Mouse (Mus musculus): ENCODE measurements around the gene Gm44579. TPM values are rescaled to one million over a fixed set of nuclear protein-coding genes. Genes with fewer than 3 reads are reported as not detected.

Gene Gm44579
- not detected for polyA plus RNA-seq (2012; fragmentation: generic; extraction: Trizol)
- long read RNA-seq, experiment 1, result 0 reads
- long read RNA-seq, experiment 2, result 0 reads

DNA sequence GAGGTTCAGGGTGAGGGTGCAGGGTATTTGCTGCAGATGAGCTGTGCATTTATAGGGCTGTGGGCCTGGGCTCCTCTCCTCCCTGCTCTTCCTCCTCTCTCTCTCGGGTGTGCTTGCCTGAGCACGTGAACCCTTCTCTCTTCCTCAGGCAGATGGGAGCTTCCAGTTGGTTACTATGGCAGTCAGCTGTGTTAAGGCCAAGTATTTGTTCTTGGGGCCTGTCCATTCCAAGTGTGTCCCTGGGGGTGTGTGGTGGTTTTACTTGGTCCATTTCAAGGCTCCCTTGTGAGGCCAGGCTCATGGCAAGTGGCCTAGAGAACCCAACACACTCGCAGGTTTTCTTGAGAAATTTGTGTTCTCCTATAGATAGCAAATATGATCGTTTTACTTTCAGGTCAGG is at the start of gene Gm44579, which contains the start of gene Olfr287:
Gm44579 (minus strand) TSS at position 101 of the 400 bp plus-strand sequence.
Olfr287 (minus strand) TSS at position 180 of the 400 bp plus-strand sequence.
- Histone ChIP-seq H3K27me3 (ENCODE audit: control insufficient read depth, insufficient read depth, insufficient read length) (peaks cover 14% of the 10 kb centered on the region), H3K4me3 (ENCODE audit: insufficient read depth, poor library complexity, severe bottlenecking) (no peak within 1 kb of the TSS), H3ac (ENCODE audit: control insufficient read depth, insufficient read length, low read depth) (no peak within 1 kb of the TSS), H3K79me3 (ENCODE audit: low read depth) (no peaks in the 10 kb centered on the region), H3K36me3 (ENCODE audit: control insufficient read depth, insufficient read depth) (no peaks in the 10 kb centered on the region), H3K79me2 (ENCODE audit: control insufficient read depth, insufficient read depth) (no peaks in the 10 kb centered on the region)
- TF ChIP-seq MYOD1 (IDR thresholded peaks at IDR 0.05; ENCODE audit: control insufficient read depth, insufficient read length, low read depth) (no peak), CTCF (IDR thresholded peaks at IDR 0.05; ENCODE audit: control insufficient read depth, insufficient read depth, insufficient read length) (no peak), CEBPB (IDR thresholded peaks at IDR 0.05; ENCODE audit: low read depth) (no peak), MAX (IDR thresholded peaks at IDR 0.05) (no peak), USF1 (IDR thresholded peaks at IDR 0.05; ENCODE audit: low read depth) (no peak), MYOG (IDR thresholded peaks at IDR 0.05; ENCODE audit: control insufficient read depth, extremely low read depth, insufficient read length) (no peak), FOSL1 (IDR thresholded peaks at IDR 0.05; ENCODE audit: insufficient read depth, low read length, poor library complexity, severe bottlenecking) (no peak)

- no peak overlapping the region for H3K4me3 ChIP-seq (ENCODE audit: insufficient read depth, poor library complexity, severe bottlenecking)
- peaks cover 5% of the 10 kb centered on the region for H3K27me3 ChIP-seq (ENCODE audit: control insufficient read depth, insufficient read depth, insufficient read length)
- no peak overlapping the region for H3ac ChIP-seq (ENCODE audit: control insufficient read depth, insufficient read length, low read depth)
- no peak for TF ChIP-seq MYOD1 (IDR thresholded peaks at IDR 0.05; ENCODE audit: control insufficient read depth, insufficient read length, low read depth)
- no peaks in the 10 kb centered on the region for H3K79me3 ChIP-seq (ENCODE audit: low read depth)
- no peaks in the 10 kb centered on the region for H3K36me3 ChIP-seq (ENCODE audit: control insufficient read depth, insufficient read depth)
- no peaks in the 10 kb centered on the region for H3K79me2 ChIP-seq (ENCODE audit: control insufficient read depth, insufficient read depth)
Measured at GRCm38 (mm10) chr15:98257776-98258175, 37.0 kb upstream of the Gm44579 start.

- no peaks in the 10 kb centered on the region for H3K36me3 ChIP-seq (ENCODE audit: control insufficient read depth, insufficient read depth)
- H3K79me2 ChIP-seq (ENCODE audit: control insufficient read depth, insufficient read depth), result no peaks in the 10 kb centered on the region
- H3K4me3 ChIP-seq (ENCODE audit: insufficient read depth, poor library complexity, severe bottlenecking), result no peak within 1 kb of the TSS
- TF ChIP-seq CTCF (IDR thresholded peaks at IDR 0.05; ENCODE audit: control insufficient read depth, insufficient read depth, insufficient read length), result no peak
- TF ChIP-seq USF1 (IDR thresholded peaks at IDR 0.05; ENCODE audit: low read depth), result no peak
- TF ChIP-seq MYOG (IDR thresholded peaks at IDR 0.05; ENCODE audit: control insufficient read depth, extremely low read depth, insufficient read length), result no peak
- TF ChIP-seq CEBPB (IDR thresholded peaks at IDR 0.05; ENCODE audit: low read depth), result no peak
- TF ChIP-seq FOSL1 (IDR thresholded peaks at IDR 0.05; ENCODE audit: insufficient read depth, low read length, poor library complexity, severe bottlenecking), result no peak
- TF ChIP-seq MAX (IDR thresholded peaks at IDR 0.05), result no peak
- TF ChIP-seq MYOD1 (IDR thresholded peaks at IDR 0.05; ENCODE audit: control insufficient read depth, insufficient read length, low read depth), result no peak
- peaks cover 6% of the 10 kb centered on the region for H3K27me3 ChIP-seq (ENCODE audit: control insufficient read depth, insufficient read depth, insufficient read length)
- no peak within 1 kb of the TSS for H3ac ChIP-seq (ENCODE audit: control insufficient read depth, insufficient read length, low read depth)
- H3K79me3 ChIP-seq (ENCODE audit: low read depth), result no peaks in the 10 kb centered on the region
Measured at GRCm38 (mm10) chr15:98257193-98257592, 36.4 kb upstream of the Gm44579 start, which contains the start of gene H1fnt. Gene H1fnt (minus strand): TSS chr15:98257293.

DNA sequence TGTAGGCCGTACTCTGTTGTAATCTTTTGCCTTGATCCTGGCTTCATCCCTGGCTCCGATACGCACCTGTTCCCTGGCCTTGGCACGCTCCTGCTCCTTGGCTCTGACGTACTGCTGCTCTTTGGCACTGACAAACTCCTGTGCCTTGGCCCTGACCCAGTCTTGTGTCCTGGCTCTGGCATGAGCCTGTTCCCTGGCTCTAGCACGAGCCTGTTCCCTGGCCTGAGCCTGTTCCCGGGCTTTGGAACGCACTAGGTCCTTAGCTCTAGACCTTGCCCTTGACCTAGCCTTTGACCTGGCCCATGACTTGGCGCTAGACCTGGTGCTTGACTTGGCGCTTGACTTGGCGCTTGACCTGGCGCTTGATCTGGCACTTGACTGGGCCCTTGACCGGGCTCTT is 35.5 kb upstream of the Gm44579 start:
- H3K4me3 ChIP-seq (ENCODE audit: insufficient read depth, poor library complexity, severe bottlenecking), result no peak overlapping the region
- H3ac ChIP-seq (ENCODE audit: control insufficient read depth, insufficient read length, low read depth), result no peak overlapping the region
- H3K36me3 ChIP-seq (ENCODE audit: control insufficient read depth, insufficient read depth), result no peaks in the 10 kb centered on the region
- H3K27me3 ChIP-seq (ENCODE audit: control insufficient read depth, insufficient read depth, insufficient read length), result peaks cover 6% of the 10 kb centered on the region
- TF ChIP-seq MYOG (IDR thresholded peaks at IDR 0.05; ENCODE audit: control insufficient read depth, extremely low read depth, insufficient read length) (no peak), MAX (IDR thresholded peaks at IDR 0.05) (no peak), MYOD1 (IDR thresholded peaks at IDR 0.05; ENCODE audit: control insufficient read depth, insufficient read length, low read depth) (no peak), CEBPB (IDR thresholded peaks at IDR 0.05; ENCODE audit: low read depth) (no peak), USF1 (IDR thresholded peaks at IDR 0.05; ENCODE audit: low read depth) (no peak), CTCF (IDR thresholded peaks at IDR 0.05; ENCODE audit: control insufficient read depth, insufficient read depth, insufficient read length) (no peak), FOSL1 (IDR thresholded peaks at IDR 0.05; ENCODE audit: insufficient read depth, low read length, poor library complexity, severe bottlenecking) (no peak)
- H3K79me2 ChIP-seq (ENCODE audit: control insufficient read depth, insufficient read depth), result no peaks in the 10 kb centered on the region
- no peaks in the 10 kb centered on the region for H3K79me3 ChIP-seq (ENCODE audit: low read depth)

GRCm38 (mm10) chr15:98235442-98235841 is 14.7 kb upstream of the Gm44579 start:
- Histone ChIP-seq H3K36me3 (ENCODE audit: control insufficient read depth, insufficient read depth) (no peaks in the 10 kb centered on the region), H3K79me3 (ENCODE audit: low read depth) (no peaks in the 10 kb centered on the region), H3ac (ENCODE audit: control insufficient read depth, insufficient read length, low read depth) (no peak overlapping the region), H3K27me3 (ENCODE audit: control insufficient read depth, insufficient read depth, insufficient read length) (peaks cover 29% of the 10 kb centered on the region), H3K4me3 (ENCODE audit: insufficient read depth, poor library complexity, severe bottlenecking) (no peak overlapping the region), H3K79me2 (ENCODE audit: control insufficient read depth, insufficient read depth) (no peaks in the 10 kb centered on the region)
- no peak for TF ChIP-seq MYOG (IDR thresholded peaks at IDR 0.05; ENCODE audit: control insufficient read depth, extremely low read depth, insufficient read length)
- no peak for TF ChIP-seq FOSL1 (IDR thresholded peaks at IDR 0.05; ENCODE audit: insufficient read depth, low read length, poor library complexity, severe bottlenecking)
- no peak for TF ChIP-seq CEBPB (IDR thresholded peaks at IDR 0.05; ENCODE audit: low read depth)
- no peak for TF ChIP-seq USF1 (IDR thresholded peaks at IDR 0.05; ENCODE audit: low read depth)
- TF ChIP-seq MAX (IDR thresholded peaks at IDR 0.05), result no peak
- no peak for TF ChIP-seq CTCF (IDR thresholded peaks at IDR 0.05; ENCODE audit: control insufficient read depth, insufficient read depth, insufficient read length)
- no peak for TF ChIP-seq MYOD1 (IDR thresholded peaks at IDR 0.05; ENCODE audit: control insufficient read depth, insufficient read length, low read depth)

- H3K79me2 ChIP-seq (ENCODE audit: control insufficient read depth, insufficient read depth), result no peaks in the 10 kb centered on the region
- H3K4me3 ChIP-seq (ENCODE audit: insufficient read depth, poor library complexity, severe bottlenecking), result no peak within 1 kb of the TSS
- H3ac ChIP-seq (ENCODE audit: control insufficient read depth, insufficient read length, low read depth), result no peak within 1 kb of the TSS
- H3K79me3 ChIP-seq (ENCODE audit: low read depth), result no peaks in the 10 kb centered on the region
- H3K36me3 ChIP-seq (ENCODE audit: control insufficient read depth, insufficient read depth), result no peaks in the 10 kb centered on the region
- TF ChIP-seq USF1 (IDR thresholded peaks at IDR 0.05; ENCODE audit: low read depth) (no peak), MYOD1 (IDR thresholded peaks at IDR 0.05; ENCODE audit: control insufficient read depth, insufficient read length, low read depth) (no peak), MAX (IDR thresholded peaks at IDR 0.05) (no peak), CTCF (IDR thresholded peaks at IDR 0.05; ENCODE audit: control insufficient read depth, insufficient read depth, insufficient read length) (no peak), MYOG (IDR thresholded peaks at IDR 0.05; ENCODE audit: control insufficient read depth, extremely low read depth, insufficient read length) (no peak), CEBPB (IDR thresholded peaks at IDR 0.05; ENCODE audit: low read depth) (no peak), FOSL1 (IDR thresholded peaks at IDR 0.05; ENCODE audit: insufficient read depth, low read length, poor library complexity, severe bottlenecking) (no peak)
- peaks cover 31% of the 10 kb centered on the region for H3K27me3 ChIP-seq (ENCODE audit: control insufficient read depth, insufficient read depth, insufficient read length)
Measured at GRCm38 (mm10) chr15:98234350-98234749, 13.6 kb upstream of the Gm44579 start, which contains the start of gene Olfr286. Gene Olfr286 (minus strand): TSS chr15:98234450.

All from C2C12 (cell line).